Mouse (Mus musculus) limb, embryonic 12.5 days (tissue): ENCODE measurements around the gene Rad9b. TPM values are rescaled to one million over a fixed set of nuclear protein-coding genes. Genes with fewer than 3 reads are reported as not detected.

Source experiments
- ATAC-seq: fragments of 200-750 bp; cut with Nextera tagmentation; 2 replicates; pipeline ENCODE4 v1.8.0; 2017; ENCODE audit warnings: low read depth, moderate TSS enrichment; ENCODE audit not compliant: insufficient number of reproducible peaks, insufficient read depth, low FRiP score, low TSS enrichment
- H3K27ac ChIP-seq: fragments of 300-500 bp; sonication (generic); 2 replicates; pipeline ENCODE4 v1.5.1; 2016; ENCODE audit warnings: mild to moderate bottlenecking, moderate library complexity
- H3K27me3 ChIP-seq: fragments of 300-500 bp; sonication (generic); 2 replicates; pipeline ENCODE4 v1.6.1; 2016; ENCODE audit warnings: mild to moderate bottlenecking, moderate library complexity
- H3K36me3 ChIP-seq: fragments of 300-500 bp; sonication (generic); 2 replicates; pipeline ENCODE4 v1.6.1; 2016; ENCODE audit warnings: mild to moderate bottlenecking, moderate library complexity
- H3K4me1 ChIP-seq: fragments of 300-500 bp; sonication (generic); replicated peaks from 2 replicates; pipeline ENCODE4 v1.6.1; 2016
- H3K4me2 ChIP-seq: fragments of 300-500 bp; sonication (generic); 2 replicates; pipeline ENCODE4 v1.6.1; 2016; ENCODE audit warnings: mild to moderate bottlenecking, moderate library complexity
- H3K4me3 ChIP-seq: fragments of 300-500 bp; sonication (generic); replicated peaks from 2 replicates; pipeline ENCODE4 v1.5.1; 2016; ENCODE audit warnings: mild to moderate bottlenecking
- H3K9ac ChIP-seq: fragments of 300-500 bp; sonication (generic); replicated peaks from 2 replicates; pipeline ENCODE4 v1.6.1; 2016; ENCODE audit warnings: mild to moderate bottlenecking, moderate library complexity
- H3K9me3 ChIP-seq: fragments of 300-500 bp; sonication (generic); 2 replicates; pipeline ENCODE4 v1.6.1; 2016; ENCODE audit warnings: mild to moderate bottlenecking, moderate library complexity
- WGBS: fragments of 180-500 bp; shearing (Covaris S2); methylation state at CpG from one replicate; pipeline ENCODE4 v1.1.7; 2016; 5-methylcytosine and 5-hydroxymethylcytosine counted together
- polyA plus RNA-seq: library from polyadenylated mRNA; unstranded; fragments of >200 nt; fragmentation: Nextera tagmentation; extraction: Ambion mirVana; gene quantifications from 2 replicates; pipeline ENCODE4 v1.2.1, GENCODE M21; 2016

The Rad9b gene
- polyA plus RNA-seq, 1 experiment from 2014 or later, result 15.8 TPM

- H3K27ac ChIP-seq, result no peak overlapping the region
- peaks cover 55% of the 10 kb centered on the region for H3K36me3 ChIP-seq
- H3K9ac ChIP-seq, result no peak overlapping the region
- H3K27me3 ChIP-seq, result no peaks in the 10 kb centered on the region
- no peak for ATAC-seq
- no peak overlapping the region for H3K4me3 ChIP-seq
- no peaks in the 10 kb centered on the region; the same call in 1 of the 2 replicates for H3K4me1 ChIP-seq
- 89% methylated on average over 8 of the region's 8 CpGs for WGBS
- no peak overlapping the region for H3K4me2 ChIP-seq
- H3K9me3 ChIP-seq, result no peaks in the 10 kb centered on the region
Observed at GRCm38 (mm10) chr5:122310699-122311098, 43.3 kb downstream of the Rad9b start.

- Histone ChIP-seq H3K9ac (no peak overlapping the region), H3K27me3 (no peaks in the 10 kb centered on the region), H3K27ac (no peak overlapping the region), H3K9me3 (no peaks in the 10 kb centered on the region), H3K4me1 (peaks cover 26% of the 10 kb centered on the region), H3K4me2 (no peak overlapping the region), H3K4me3 (no peak overlapping the region), H3K36me3 (peaks cover 26% of the 10 kb centered on the region)
- 88% methylated on average over 3 of the region's 3 CpGs for WGBS
- ATAC-seq, result no peak
Observed at GRCm38 (mm10) chr5:122306536-122306935, 47.5 kb downstream of the Rad9b start.

- Histone ChIP-seq H3K4me2 (no peak overlapping the region), H3K36me3 (peaks cover 16% of the 10 kb centered on the region), H3K27me3 (no peaks in the 10 kb centered on the region), H3K27ac (no peak overlapping the region), H3K9me3 (no peaks in the 10 kb centered on the region), H3K9ac (no peak overlapping the region), H3K4me1 (peaks cover 26% of the 10 kb centered on the region), H3K4me3 (no peak overlapping the region)
- no peak for ATAC-seq
- WGBS, result 91% methylated on average over 7 of the region's 7 CpGs
Observed at GRCm38 (mm10) chr5:122305472-122305871, 48.6 kb downstream of the Rad9b start.

- ATAC-seq, result no peak
- H3K4me3 ChIP-seq, result no peak overlapping the region
- H3K9ac ChIP-seq, result no peak overlapping the region
- H3K36me3 ChIP-seq, result peaks cover 13% of the 10 kb centered on the region; the same call in 1 of the 2 replicates
- H3K4me2 ChIP-seq, result no peak overlapping the region
- H3K27ac ChIP-seq, result 0 out of 2 replicates have a peak overlapping the region, but pooled peaks have one; percentile 19
- no peaks in the 10 kb centered on the region for H3K9me3 ChIP-seq
- 88% methylated on average over 6 of the region's 6 CpGs for WGBS
- H3K27me3 ChIP-seq, result no peaks in the 10 kb centered on the region
- H3K4me1 ChIP-seq, result peaks cover 27% of the 10 kb centered on the region
Observed at GRCm38 (mm10) chr5:122304541-122304940, 49.5 kb downstream of the Rad9b start.

- no peak for ATAC-seq
- 93% methylated on average over 7 of the region's 7 CpGs for WGBS
- H3K4me1 ChIP-seq, result peaks cover 29% of the 10 kb centered on the region
- H3K4me3 ChIP-seq, result no peak overlapping the region
- H3K4me2 ChIP-seq, result no peak overlapping the region
- H3K27ac ChIP-seq, result peak overlapping the region; percentile 35; the same call in 1 of the 2 replicates
- H3K36me3 ChIP-seq, result peaks cover 10% of the 10 kb centered on the region; the same call in 1 of the 2 replicates
- H3K9me3 ChIP-seq, result no peaks in the 10 kb centered on the region
- H3K27me3 ChIP-seq, result no peaks in the 10 kb centered on the region
- H3K9ac ChIP-seq, result no peak overlapping the region
Observed at GRCm38 (mm10) chr5:122303937-122304336, 50.1 kb downstream of the Rad9b start.

- peak overlapping the region; percentile 35; the same call in 1 of the 2 replicates for H3K27ac ChIP-seq
- H3K9ac ChIP-seq, result no peak overlapping the region
- ATAC-seq, result no peak
- H3K4me2 ChIP-seq, result no peak overlapping the region; the same call in 1 of the 2 replicates
- WGBS, result 68% methylated on average over 17 of the region's 17 CpGs
- peaks cover 29% of the 10 kb centered on the region for H3K4me1 ChIP-seq
- no peaks in the 10 kb centered on the region for H3K9me3 ChIP-seq
- no peaks in the 10 kb centered on the region for H3K27me3 ChIP-seq
- H3K4me3 ChIP-seq, result no peak overlapping the region
- peaks cover 3% of the 10 kb centered on the region; the same call in 1 of the 2 replicates for H3K36me3 ChIP-seq
Observed at GRCm38 (mm10) chr5:122302810-122303745, 51.0 kb downstream of the Rad9b start.

GRCm38 (mm10) chr5:122300071-122300518, 53.9 kb downstream of the Rad9b start:
- Histone ChIP-seq H3K9ac (no peak overlapping the region), H3K4me3 (no peak overlapping the region), H3K36me3 (no peaks in the 10 kb centered on the region), H3K4me2 (no peak overlapping the region), H3K27me3 (no peaks in the 10 kb centered on the region), H3K9me3 (no peaks in the 10 kb centered on the region), H3K27ac (no peak overlapping the region), H3K4me1 (peaks cover 29% of the 10 kb centered on the region)
- 85% methylated on average over 6 of the region's 6 CpGs for WGBS
- no peak for ATAC-seq

- Histone ChIP-seq H3K4me1 (peaks cover 23% of the 10 kb centered on the region), H3K36me3 (no peaks in the 10 kb centered on the region), H3K4me2 (no peak overlapping the region), H3K9ac (no peak overlapping the region), H3K9me3 (no peaks in the 10 kb centered on the region), H3K27ac (no peak overlapping the region), H3K27me3 (no peaks in the 10 kb centered on the region), H3K4me3 (no peak overlapping the region)
- 82% methylated on average over 14 of the region's 14 CpGs for WGBS
- ATAC-seq, result no peak
Observed at GRCm38 (mm10) chr5:122295113-122295935, 58.7 kb downstream of the Rad9b start.

- no peak overlapping the region for H3K9ac ChIP-seq
- ATAC-seq, result no peak
- 86% methylated on average over 3 of the region's 3 CpGs for WGBS
Observed at GRCm38 (mm10) chr5:122294219-122294735, 59.8 kb downstream of the Rad9b start.

GRCm38 (mm10) chr5:122293131-122293530, 60.9 kb downstream of the Rad9b start:
- Histone ChIP-seq H3K27ac (no peak overlapping the region), H3K27me3 (no peaks in the 10 kb centered on the region), H3K9me3 (0 out of 2 replicates have a peak, but pooled peaks cover 5% of the 10 kb centered on the region), H3K4me3 (no peak overlapping the region), H3K4me2 (no peak overlapping the region), H3K9ac (no peak overlapping the region), H3K36me3 (peaks cover 15% of the 10 kb centered on the region; the same call in 1 of the 2 replicates), H3K4me1 (peaks cover 20% of the 10 kb centered on the region)
- WGBS, result 72% methylated on average over 6 of the region's 6 CpGs
- ATAC-seq, result no peak

More at GRCm38 (mm10) chr5:122294219-122294735, 59.8 kb downstream of the Rad9b start:
- Histone ChIP-seq H3K36me3 (peaks cover 3% of the 10 kb centered on the region; the same call in 1 of the 2 replicates), H3K27me3 (no peaks in the 10 kb centered on the region), H3K27ac (no peak overlapping the region), H3K4me2 (no peak overlapping the region), H3K4me1 (peaks cover 20% of the 10 kb centered on the region), H3K4me3 (no peak overlapping the region), H3K9me3 (0 out of 2 replicates have a peak, but pooled peaks cover 5% of the 10 kb centered on the region)
